Mouse (Mus musculus): Measurements from ENCODE around the gene Prr12. TPM values are rescaled to one million over a fixed set of nuclear protein-coding genes. Genes with fewer than 3 reads are reported as not detected.

Prr12 gene
- polyA plus RNA-seq, 1 experiment from 2014 or later = 14.5 TPM

GRCm38 (mm10) chr7:45077322-45077721 lies 24.6 kb upstream of the Prr12 start:
- peaks cover 53% of the 10 kb centered on the region for H3K36me3 ChIP-seq
- 0 out of 2 replicates have a peak, but pooled peaks cover 3% of the 10 kb centered on the region for H3K9me3 ChIP-seq
- no peak overlapping the region for H3K4me3 ChIP-seq
- no peak overlapping the region for H3K9ac ChIP-seq
- H3K27me3 ChIP-seq = no peaks in the 10 kb centered on the region
- no peak overlapping the region for H3K4me2 ChIP-seq (replicated peaks)
- 78% methylated on average over 14 of the region's 14 CpGs for WGBS
- no peak for ATAC-seq (ENCODE audit: low FRiP score, low read depth)
- no peaks in the 10 kb centered on the region; the same call in 1 of the 2 replicates for H3K4me1 ChIP-seq
- no peak overlapping the region for H3K27ac ChIP-seq

DNA sequence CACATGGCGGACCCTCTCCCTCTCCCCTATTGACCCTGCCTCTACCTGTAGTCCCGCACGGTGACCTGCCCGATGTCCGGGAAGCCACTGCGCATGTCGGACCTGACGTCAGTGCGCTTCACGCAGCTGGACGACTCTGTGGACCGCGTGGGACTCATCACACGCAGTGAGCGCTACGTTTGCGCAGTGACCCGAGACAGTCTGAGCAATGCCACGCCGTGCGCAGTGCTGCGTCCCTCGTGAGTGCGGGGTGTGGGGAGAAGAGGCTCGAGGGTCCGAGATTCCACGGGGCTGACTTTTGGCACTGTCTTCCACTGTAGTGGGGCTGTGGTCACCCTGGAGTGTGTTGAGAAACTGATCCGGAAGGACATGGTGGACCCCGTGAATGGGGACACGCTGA lies 23.8 kb upstream of the Prr12 start:
- no peaks in the 10 kb centered on the region; the same call in 1 of the 2 replicates for H3K4me1 ChIP-seq
- 85% methylated on average over 30 of the region's 30 CpGs for WGBS
- H3K9ac ChIP-seq = no peak overlapping the region
- 0 out of 2 replicates have a peak, but pooled peaks cover 3% of the 10 kb centered on the region for H3K9me3 ChIP-seq
- no peak for ATAC-seq (ENCODE audit: low FRiP score, low read depth)
- H3K27ac ChIP-seq = no peak overlapping the region
- no peaks in the 10 kb centered on the region for H3K27me3 ChIP-seq
- peaks cover 51% of the 10 kb centered on the region for H3K36me3 ChIP-seq
- no peak overlapping the region for H3K4me2 ChIP-seq (replicated peaks)
- H3K4me3 ChIP-seq = no peak overlapping the region

DNA sequence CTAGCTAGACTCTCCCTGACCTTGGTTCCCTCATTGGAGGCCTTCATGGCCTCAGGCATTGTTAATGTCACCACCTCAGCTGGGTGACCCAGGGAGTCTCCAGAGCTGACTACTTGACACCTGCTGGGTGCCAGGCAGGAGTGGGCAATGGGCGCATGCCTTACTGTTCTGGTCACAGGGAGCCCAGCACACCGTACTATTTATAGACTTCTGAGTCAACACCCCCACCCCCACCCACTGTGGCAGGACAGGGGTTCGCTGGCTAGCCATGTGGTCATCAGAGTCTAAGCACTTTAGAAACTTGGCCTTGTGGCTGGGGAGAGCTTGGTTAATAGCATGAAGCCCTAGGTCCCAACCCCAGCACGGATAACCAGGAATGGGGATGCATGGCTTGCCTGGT lies 22.7 kb upstream of the Prr12 start:
- no peak overlapping the region for H3K4me3 ChIP-seq
- no peak for ATAC-seq (ENCODE audit: low FRiP score, low read depth)
- H3K9ac ChIP-seq = no peak overlapping the region
- no peak overlapping the region for H3K27ac ChIP-seq
- 83% methylated on average over 4 of the region's 4 CpGs for WGBS
- H3K36me3 ChIP-seq = peaks cover 48% of the 10 kb centered on the region
- no peaks in the 10 kb centered on the region for H3K9me3 ChIP-seq
- no peaks in the 10 kb centered on the region for H3K27me3 ChIP-seq
- no peaks in the 10 kb centered on the region for H3K4me1 ChIP-seq
- H3K4me2 ChIP-seq (replicated peaks) = no peak overlapping the region

DNA sequence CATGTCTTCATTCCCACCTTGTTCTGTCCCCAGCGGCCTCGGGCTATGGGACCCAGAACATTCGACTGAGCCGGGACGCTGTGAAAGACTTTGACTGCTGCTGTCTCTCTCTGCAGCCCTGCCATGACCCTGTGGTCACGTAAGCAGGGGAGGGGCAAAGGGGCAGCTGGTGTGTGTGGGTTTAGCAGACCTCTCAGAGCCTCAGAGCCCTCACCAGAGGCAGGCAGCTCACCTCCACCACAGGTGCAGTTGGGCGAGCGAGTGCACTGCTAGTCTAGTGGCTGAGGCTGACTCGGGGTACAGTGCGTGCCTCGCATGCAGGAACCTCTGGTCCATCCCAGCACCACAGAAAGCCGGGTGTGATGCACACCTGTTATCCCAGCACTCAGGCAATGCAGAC lies 21.3 kb upstream of the Prr12 start:
- H3K9ac ChIP-seq = no peak overlapping the region
- no peak overlapping the region for H3K4me3 ChIP-seq
- ATAC-seq (ENCODE audit: low FRiP score, low read depth) = no peak
- no peaks in the 10 kb centered on the region for H3K4me1 ChIP-seq
- no peaks in the 10 kb centered on the region for H3K27me3 ChIP-seq
- H3K4me2 ChIP-seq (replicated peaks) = no peak overlapping the region
- H3K36me3 ChIP-seq = peaks cover 48% of the 10 kb centered on the region
- no peaks in the 10 kb centered on the region for H3K9me3 ChIP-seq
- no peak overlapping the region for H3K27ac ChIP-seq
- WGBS = 83% methylated on average over 12 of the region's 12 CpGs

GRCm38 (mm10) chr7:45073171-45073707 lies 20.6 kb upstream of the Prr12 start:
- WGBS = 79% methylated on average over 7 of the region's 7 CpGs
- H3K9me3 ChIP-seq = no peaks in the 10 kb centered on the region
- no peaks in the 10 kb centered on the region for H3K27me3 ChIP-seq
- H3K27ac ChIP-seq = no peak overlapping the region
- peaks cover 48% of the 10 kb centered on the region for H3K36me3 ChIP-seq
- H3K4me2 ChIP-seq (replicated peaks) = no peak overlapping the region
- no peaks in the 10 kb centered on the region for H3K4me1 ChIP-seq
- H3K4me3 ChIP-seq = no peak overlapping the region
- no peak overlapping the region for H3K9ac ChIP-seq
- ATAC-seq (ENCODE audit: low FRiP score, low read depth) = no peak

- Histone ChIP-seq H3K9me3 (no peaks in the 10 kb centered on the region), H3K27me3 (no peaks in the 10 kb centered on the region), H3K36me3 (peaks cover 41% of the 10 kb centered on the region), H3K4me3 (no peak overlapping the region), H3K27ac (no peak overlapping the region), H3K4me2 (replicated peaks) (no peak overlapping the region), H3K4me1 (no peaks in the 10 kb centered on the region), H3K9ac (no peak overlapping the region)
- ATAC-seq (ENCODE audit: low FRiP score, low read depth) = no peak
- WGBS = 86% methylated on average over 2 of the region's 2 CpGs
These were observed 19.5 kb upstream of the Prr12 start for GRCm38 (mm10) chr7:45072230-45072629.

- Histone ChIP-seq H3K27me3 (no peaks in the 10 kb centered on the region), H3K9me3 (no peaks in the 10 kb centered on the region), H3K4me3 (no peak overlapping the region), H3K9ac (no peak overlapping the region), H3K4me2 (replicated peaks) (no peak overlapping the region), H3K27ac (no peak overlapping the region; the same call in 1 of the 2 replicates), H3K36me3 (peaks cover 15% of the 10 kb centered on the region), H3K4me1 (no peaks in the 10 kb centered on the region)
- no peak for ATAC-seq (ENCODE audit: low FRiP score, low read depth)
- WGBS = 98% methylated on average over 2 of the region's 2 CpGs
These were observed 17.0 kb upstream of the Prr12 start for GRCm38 (mm10) chr7:45069671-45070070.

DNA sequence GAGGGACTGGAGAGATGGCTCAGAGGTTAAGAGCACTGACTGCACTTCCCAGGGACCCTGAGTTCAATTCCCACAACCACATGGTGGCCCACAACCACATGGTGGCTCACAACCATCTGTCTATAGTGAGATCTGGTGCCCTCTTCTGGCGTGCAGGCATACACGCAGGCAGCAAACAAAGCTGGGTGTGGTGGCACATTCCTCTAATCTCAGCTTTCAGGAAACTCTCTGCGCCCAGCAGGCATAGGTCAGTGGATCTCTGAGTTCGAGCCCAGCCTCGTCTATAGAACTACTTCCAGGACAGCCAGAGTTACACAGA lies 15.3 kb upstream of the Prr12 start:
- no peak for ATAC-seq (ENCODE audit: low FRiP score, low read depth)
- WGBS = 36% methylated on average over 5 of the region's 5 CpGs
- H3K9ac ChIP-seq = no peak overlapping the region
- no peak overlapping the region for H3K27ac ChIP-seq
- no peaks in the 10 kb centered on the region for H3K9me3 ChIP-seq
- no peaks in the 10 kb centered on the region for H3K27me3 ChIP-seq
- no peak overlapping the region for H3K4me2 ChIP-seq (replicated peaks)
- no peak overlapping the region for H3K4me3 ChIP-seq
- peaks cover 11% of the 10 kb centered on the region for H3K4me1 ChIP-seq
- no peaks in the 10 kb centered on the region for H3K36me3 ChIP-seq

GRCm38 (mm10) chr7:45067190-45067999 lies 14.7 kb upstream of the Prr12 start:
- no peak overlapping the region for H3K9ac ChIP-seq
- no peaks in the 10 kb centered on the region for H3K36me3 ChIP-seq
- H3K4me2 ChIP-seq (replicated peaks) = no peak overlapping the region
- H3K27ac ChIP-seq = no peak overlapping the region
- no peak for ATAC-seq (ENCODE audit: low FRiP score, low read depth)
- no peaks in the 10 kb centered on the region for H3K9me3 ChIP-seq
- H3K27me3 ChIP-seq = no peaks in the 10 kb centered on the region
- 77% methylated on average over 4 of the region's 4 CpGs for WGBS
- H3K4me1 ChIP-seq = peaks cover 11% of the 10 kb centered on the region
- H3K4me3 ChIP-seq = no peak overlapping the region

GRCm38 (mm10) chr7:45062239-45062835 lies 9.7 kb upstream of the Prr12 start, which contains the start of the genes Nosip and Prrg2:
TSS of gene Nosip (plus strand) at chr7:45062429.
TSS of gene Prrg2 (minus strand) at chr7:45062677.
- H3K9me3 ChIP-seq = no peaks in the 10 kb centered on the region
- H3K36me3 ChIP-seq = peaks cover 9% of the 10 kb centered on the region
- peak within 1 kb of the TSS; percentile 63 for H3K4me2 ChIP-seq (replicated peaks)
- under 1% methylated on average over 31 of the region's 31 CpGs for WGBS
- no peaks in the 10 kb centered on the region for H3K27me3 ChIP-seq
- H3K27ac ChIP-seq = peak within 1 kb of the TSS; percentile 92
- peak within 1 kb of the TSS; percentile 68 for H3K4me3 ChIP-seq
- peak within 1 kb of the TSS; percentile 72 for H3K9ac ChIP-seq
- peaks cover 27% of the 10 kb centered on the region for H3K4me1 ChIP-seq
- peak; percentile 91 for ATAC-seq (ENCODE audit: low FRiP score, low read depth)

- Histone ChIP-seq H3K4me3 (peak overlapping the region; percentile 68), H3K9me3 (no peaks in the 10 kb centered on the region), H3K27me3 (no peaks in the 10 kb centered on the region), H3K9ac (peak overlapping the region; percentile 60), H3K4me1 (peaks cover 27% of the 10 kb centered on the region), H3K27ac (peak overlapping the region; percentile 92), H3K4me2 (replicated peaks) (peak overlapping the region; percentile 63), H3K36me3 (peaks cover 9% of the 10 kb centered on the region)
- WGBS = 15% methylated on average over 11 of the region's 11 CpGs
- no peak for ATAC-seq (ENCODE audit: low FRiP score, low read depth)
These were observed 8.9 kb upstream of the Prr12 start for GRCm38 (mm10) chr7:45061532-45062075.

- H3K36me3 ChIP-seq = peaks cover 9% of the 10 kb centered on the region
- no peak overlapping the region for H3K9ac ChIP-seq
- no peaks in the 10 kb centered on the region for H3K27me3 ChIP-seq
- no peak overlapping the region; the same call in 1 of the 2 replicates for H3K4me3 ChIP-seq
- H3K4me1 ChIP-seq = peaks cover 27% of the 10 kb centered on the region
- no peak overlapping the region for H3K27ac ChIP-seq
- H3K9me3 ChIP-seq = no peaks in the 10 kb centered on the region
- 90% methylated on average over 6 of the region's 6 CpGs for WGBS
- ATAC-seq (ENCODE audit: low FRiP score, low read depth) = no peak
- peak overlapping the region; percentile 63; the same call in 1 of the 2 replicates for H3K4me2 ChIP-seq (replicated peaks)
These were observed 8.0 kb upstream of the Prr12 start for GRCm38 (mm10) chr7:45060632-45061122.
